ENCODE assay signal across 20 mouse cellular contexts in genomic region chr4:85591037-85591436, GRCm38 (mm10).
A peak's percentile ranks its signal among the peaks of the same experiment; 100 is the strongest.
DNase-seq lines count a peak whose midpoint lies in the region; ATAC-seq and TF ChIP-seq lines count a peak whose summit lies in the region.
"Had no signal": no experiment of that assay in that cellular context is flagged by ENCODE, and none has a peak within 500 bp of the region (broad histone marks: within the 10 kb centered on the region; RNA-seq: fewer than 3 reads in every experiment).

No protein-coding gene starts in this region.

- no peaks in the 10 kb centered on the region for H3K4me1 ChIP-seq in kidney, postnatal 0 days (replicated peaks; ENCODE audit: insufficient read depth, low read length)
- no peaks in the 10 kb centered on the region; the same call in 1 of the 2 replicates for H3K4me1 ChIP-seq in lung, embryonic 16.5 days (replicated peaks; ENCODE audit: control insufficient read depth, insufficient read depth, low read length)
- no peaks in the 10 kb centered on the region; the same call in 1 of the 2 replicates for H3K4me1 ChIP-seq in lung, adult 2 months (ENCODE audit: control insufficient read depth, insufficient read depth, low read length)
- H3K4me1 ChIP-seq: forebrain, embryonic 13.5 days; stomach, embryonic 15.5 days had no signal

- DNase-seq in embryo, embryonic 11 days: peak; percentile 3
- no peak for DNase-seq in embryo, embryonic 10 days (ENCODE audit: low spot score)
- DNase-seq in kidney, postnatal 0 days (ENCODE audit: low spot score): peak; percentile 12
- no peak for DNase-seq in kidney, adult 11 months
- DNase-seq in lung, adult 2 months: no peak
- no peak for DNase-seq in frontal cortex, postnatal 10 days (ENCODE audit: low spot score in 2 of 2)
- DNase-seq: adrenal gland, adult 8-10 months; cerebellum, adult 2 months; cerebellum, postnatal 14 days; gastrocnemius, postnatal 25 days; kidney, postnatal 25 days; midbrain, embryonic 14.5 days; right cerebral cortex, postnatal 25 days had no signal

- H3K9me3 ChIP-seq in kidney, postnatal 0 days (replicated peaks; ENCODE audit: low read length): no peaks in the 10 kb centered on the region
- H3K9me3 ChIP-seq in lung, embryonic 16.5 days (ENCODE audit: control insufficient read depth, low read length): no peaks in the 10 kb centered on the region
- H3K9me3 ChIP-seq: forebrain, embryonic 13.5 days; stomach, embryonic 15.5 days had no signal

- H3K36me3 ChIP-seq in kidney, postnatal 0 days (ENCODE audit: insufficient read depth, low read length): no peaks in the 10 kb centered on the region
- no peaks in the 10 kb centered on the region for H3K36me3 ChIP-seq in lung, embryonic 16.5 days (ENCODE audit: control insufficient read depth, insufficient read depth, low read length)
- H3K36me3 ChIP-seq: stomach, embryonic 15.5 days had no signal

- no peak overlapping the region for H3K9ac ChIP-seq in kidney, postnatal 0 days (ENCODE audit: low read depth, low read length)
- H3K9ac ChIP-seq in lung, embryonic 16.5 days (ENCODE audit: low read length): no peak overlapping the region
- H3K9ac ChIP-seq: forebrain, embryonic 13.5 days; hindbrain, embryonic 14.5 days; stomach, embryonic 15.5 days had no signal

- TF ChIP-seq POLR2A in lung, adult 2 months (IDR thresholded peaks at IDR 0.05; ENCODE audit: borderline replicate concordance, extremely low read depth, low read depth, low read length): no peak

- H3K4me3 ChIP-seq in kidney, postnatal 0 days (replicated peaks; ENCODE audit: low read depth, low read length): no peak overlapping the region
- H3K4me3 ChIP-seq in lung, embryonic 16.5 days (ENCODE audit: low read length): no peak overlapping the region
- no peak overlapping the region for H3K4me3 ChIP-seq in lung, adult 2 months (replicated peaks; ENCODE audit: extremely low read depth, low read depth, low read length)
- H3K4me3 ChIP-seq: forebrain, embryonic 13.5 days; stomach, embryonic 15.5 days had no signal

- H3K27me3 ChIP-seq in kidney, postnatal 0 days (ENCODE audit: insufficient read depth, low read length): no peaks in the 10 kb centered on the region
- H3K27me3 ChIP-seq in lung, embryonic 16.5 days (ENCODE audit: control insufficient read depth, insufficient read depth, low read depth, low read length): no peaks in the 10 kb centered on the region
- H3K27me3 ChIP-seq: CH12.LX; forebrain, embryonic 13.5 days; stomach, embryonic 15.5 days had no signal

- no peak overlapping the region for H3K27ac ChIP-seq in kidney, postnatal 0 days
- no peak overlapping the region for H3K27ac ChIP-seq in lung, embryonic 16.5 days (ENCODE audit: low read length)
- H3K27ac ChIP-seq: forebrain, embryonic 13.5 days; hindbrain, embryonic 14.5 days; macrophage; stomach, embryonic 15.5 days had no signal

- WGBS in kidney, postnatal 0 days: 66% methylated on average over 7 of the region's 7 CpGs
- WGBS in lung, embryonic 16.5 days: 58% methylated on average over 7 of the region's 7 CpGs
- WGBS in lung, adult 2 months: 54% methylated on average over 7 of the region's 7 CpGs

- TF ChIP-seq CTCF in kidney, postnatal 0 days (IDR thresholded peaks at IDR 0.05; ENCODE audit: low read depth): no peak
- TF ChIP-seq CTCF in lung, adult 2 months (IDR thresholded peaks at IDR 0.05; ENCODE audit: insufficient read depth, low read length): no peak

- ATAC-seq in kidney, postnatal 0 days (replicated peaks; ENCODE audit: low FRiP score, low read depth): no peak
- ATAC-seq in lung, embryonic 16.5 days (ENCODE audit: low read depth): peak; percentile 51; the same call in 1 of the 2 replicates
- ATAC-seq: forebrain, embryonic 13.5 days; intestine, postnatal 0 days had no signal

- H3K4me2 ChIP-seq in kidney, postnatal 0 days (ENCODE audit: low read length): no peak overlapping the region
- no peak overlapping the region for H3K4me2 ChIP-seq in lung, embryonic 16.5 days (ENCODE audit: low read depth, low read length)
- H3K4me2 ChIP-seq: forebrain, embryonic 13.5 days; hindbrain, embryonic 14.5 days; stomach, embryonic 15.5 days had no signal

Comparison
In these comparisons a context has a peak if more than half of its experiments do, and no peak if none do; other contexts are left out.
1. DNase-seq: peak in embryo, embryonic 11 days (single experiment) and kidney, postnatal 0 days (single experiment); none in embryo, embryonic 10 days (single experiment), kidney, adult 11 months (single experiment), lung, adult 2 months (single experiment) and frontal cortex, postnatal 10 days (0 of 2).